Mouse (Mus musculus): ENCODE data around the gene Spsb3.
A peak's percentile ranks its signal among the peaks of the same experiment; 100 is the strongest.

Gene Spsb3

DNA sequence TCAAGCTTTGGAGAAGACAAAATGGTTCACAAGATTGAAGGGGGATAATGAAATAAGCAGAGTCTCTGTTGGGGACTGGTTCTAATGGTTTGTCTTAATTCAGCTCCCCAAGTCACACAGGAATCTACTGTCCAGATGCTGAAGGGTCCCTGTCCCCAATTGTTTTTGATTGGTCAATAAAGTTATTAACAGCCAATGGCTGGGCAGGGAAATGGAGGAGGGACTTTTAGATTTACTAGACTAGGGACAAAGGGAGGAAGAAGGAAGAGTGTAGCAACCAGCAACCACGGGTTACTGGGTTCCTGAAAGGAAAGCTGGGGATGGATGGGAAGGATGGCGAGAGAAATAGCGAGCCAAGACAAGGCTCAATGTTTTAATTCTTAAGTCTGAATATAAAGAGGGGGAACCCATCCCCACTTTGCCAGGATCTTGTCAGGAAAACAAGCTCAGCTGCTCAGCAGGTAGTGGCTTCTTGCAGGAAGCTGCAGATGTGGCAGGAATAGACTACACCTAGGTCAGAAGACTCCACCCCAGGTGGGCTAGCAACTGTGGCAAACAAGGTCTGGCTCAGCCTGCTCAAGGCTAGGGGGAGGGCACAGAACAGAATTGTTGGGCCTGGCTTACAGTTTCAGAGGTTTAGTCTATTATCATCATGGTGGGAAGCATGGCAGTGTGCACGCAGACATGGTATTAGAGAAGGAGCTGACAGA lies 12.6 kb upstream of the Spsb3 start:
- DNase-seq (ENCODE audit: low spot score in 2 of 2), result no peak

DNA sequence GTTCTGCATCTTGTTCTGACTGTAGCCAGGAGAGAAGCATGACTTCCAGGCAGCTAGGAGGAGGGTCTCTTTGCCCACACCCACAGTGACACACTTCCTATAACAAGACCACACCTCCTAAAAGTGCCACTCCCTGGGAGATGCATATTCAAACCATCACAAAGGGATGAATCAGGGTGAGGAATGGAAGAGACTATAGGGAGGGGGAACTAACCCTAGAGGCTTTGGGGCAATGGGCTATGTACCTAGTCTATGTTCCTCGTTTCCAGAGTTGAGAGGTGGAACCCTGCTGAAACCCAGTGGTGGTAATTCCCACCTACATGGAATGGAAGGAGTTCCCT lies 12.1 kb upstream of the Spsb3 start:
- no peak for DNase-seq (ENCODE audit: low spot score in 2 of 2)

DNA sequence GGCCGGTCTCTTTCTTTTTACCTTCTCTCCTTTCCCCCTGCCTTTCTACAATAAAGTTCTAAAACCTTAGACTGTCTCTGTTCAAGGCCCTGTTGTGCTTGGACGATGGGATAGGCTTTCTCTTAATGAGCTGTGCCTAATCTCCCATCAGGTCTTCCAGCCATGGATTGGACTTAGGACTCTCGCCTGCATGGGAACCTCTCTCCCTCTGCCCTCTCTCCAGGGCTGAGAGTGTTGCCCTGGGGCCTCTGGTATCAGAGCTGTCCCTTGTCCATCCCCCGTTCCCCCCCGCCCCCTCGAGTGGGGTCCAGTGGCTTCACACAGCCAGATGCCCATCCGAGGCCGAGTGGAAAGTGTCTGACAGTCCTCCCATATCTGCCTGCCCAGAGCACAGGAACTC lies 11.5 kb upstream of the Spsb3 start:
- DNase-seq (ENCODE audit: low spot score in 2 of 2), result no peak

DNA sequence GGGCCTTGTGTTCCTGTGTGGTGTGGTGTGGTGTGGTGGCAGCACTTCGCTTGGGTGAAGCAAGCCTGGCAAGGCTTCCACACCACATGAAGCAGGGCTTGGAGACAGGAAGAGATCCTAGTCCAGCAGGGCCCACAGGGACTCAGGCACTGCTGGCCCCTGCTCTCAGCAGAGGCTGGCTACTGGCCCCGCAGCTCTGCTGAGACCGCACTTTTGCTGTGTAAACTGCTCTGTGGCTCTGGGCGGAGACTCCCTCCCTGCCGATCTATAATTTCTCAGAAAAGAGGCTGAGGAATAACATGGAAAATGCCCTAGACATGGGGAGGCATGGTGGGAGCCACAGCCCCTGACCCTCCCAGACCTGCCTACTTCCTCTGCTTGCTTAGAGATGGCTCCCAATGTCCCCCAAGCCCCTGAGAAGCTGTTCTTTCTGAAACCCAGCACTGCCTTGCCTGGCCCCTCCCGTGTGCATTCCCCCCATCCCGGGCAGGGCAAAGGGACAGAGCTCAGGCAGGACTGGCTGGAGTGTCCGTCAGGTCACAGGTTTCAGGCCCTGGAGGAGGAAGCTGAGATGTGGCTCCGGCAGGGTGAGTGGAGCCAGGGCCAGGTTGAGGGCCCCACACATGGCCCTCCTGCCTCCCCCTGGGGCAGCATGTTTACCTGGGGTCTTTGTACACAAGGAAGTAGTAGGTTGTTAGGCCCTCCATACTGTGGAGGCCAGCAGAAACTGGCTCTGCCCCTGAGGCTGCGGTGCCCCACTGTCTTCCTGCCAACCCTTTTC lies 8.9 kb upstream of the Spsb3 start:
- DNase-seq (ENCODE audit: low spot score in 2 of 2), result no peak

DNA sequence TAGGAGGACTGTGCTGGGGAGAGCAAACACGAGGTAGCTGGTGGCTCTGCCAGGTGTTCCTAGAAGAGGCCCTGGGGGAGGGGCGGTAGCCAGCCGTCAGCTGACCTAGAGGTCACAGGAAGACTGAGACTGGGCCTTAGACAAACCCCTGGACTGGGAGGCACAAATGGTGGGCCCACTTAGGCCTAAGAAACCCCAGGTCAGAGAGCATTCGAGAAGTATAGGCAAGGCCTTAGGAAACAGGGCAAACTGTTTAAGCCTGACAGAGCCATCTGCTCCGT lies 8.4 kb upstream of the Spsb3 start:
- no peak for DNase-seq (ENCODE audit: low spot score in 2 of 2)

DNA sequence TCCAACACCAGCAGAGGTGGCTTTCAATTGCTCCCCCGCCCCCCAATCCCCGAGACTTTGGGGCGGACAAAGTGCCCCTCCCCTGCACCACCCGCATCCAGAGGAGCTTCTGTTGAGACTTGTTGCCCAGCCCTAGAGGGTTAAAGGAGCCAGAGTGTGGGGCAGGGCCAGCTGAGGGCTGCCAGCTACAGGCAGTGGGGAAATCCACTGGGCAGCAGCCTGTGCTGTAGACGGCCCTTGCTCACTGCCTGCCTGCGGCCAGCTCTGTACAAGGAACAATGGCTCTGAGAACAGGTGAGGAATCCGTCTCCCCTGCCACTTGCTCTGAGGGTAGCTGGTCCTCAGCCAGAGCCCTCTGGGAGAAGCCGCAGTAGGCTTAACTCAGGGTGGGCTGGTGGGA lies 7.9 kb upstream of the Spsb3 start:
- no peak for DNase-seq (ENCODE audit: low spot score in 2 of 2)

DNA sequence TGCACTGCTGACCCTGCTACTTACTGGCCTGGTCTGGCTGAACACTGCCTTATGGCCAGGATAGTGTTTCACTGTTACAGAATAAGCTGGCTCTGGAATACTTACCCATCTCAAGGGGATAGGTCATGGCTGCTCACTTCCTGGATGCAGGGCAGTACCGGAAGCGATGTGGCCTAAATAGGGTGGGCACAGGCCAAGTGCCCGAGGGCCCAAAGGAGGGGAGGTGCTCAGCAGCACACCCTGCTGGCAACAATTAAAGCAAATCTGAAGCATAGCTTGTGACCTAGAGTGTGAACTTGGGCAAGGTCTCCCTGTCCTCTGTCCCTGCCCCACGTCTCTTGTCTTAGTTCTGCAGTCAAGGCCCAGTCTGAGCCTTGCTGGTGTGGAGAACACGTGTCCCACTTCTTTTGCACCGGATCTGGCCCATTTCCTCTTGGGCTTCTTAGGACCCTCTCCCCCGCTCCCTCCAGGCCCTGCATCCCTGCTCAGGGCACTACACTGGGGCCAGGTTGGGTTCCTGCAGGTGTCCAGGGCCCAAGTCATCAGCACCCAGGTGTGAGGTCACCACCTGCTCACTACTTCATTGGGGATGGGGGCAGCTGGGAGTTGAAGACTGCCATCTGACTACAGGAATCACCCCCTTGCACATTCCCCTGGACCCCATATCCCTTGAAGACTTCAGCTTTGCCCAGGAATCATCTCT lies 4.6 kb upstream of the Spsb3 start:
- no peak for DNase-seq (ENCODE audit: low spot score in 2 of 2)

DNA sequence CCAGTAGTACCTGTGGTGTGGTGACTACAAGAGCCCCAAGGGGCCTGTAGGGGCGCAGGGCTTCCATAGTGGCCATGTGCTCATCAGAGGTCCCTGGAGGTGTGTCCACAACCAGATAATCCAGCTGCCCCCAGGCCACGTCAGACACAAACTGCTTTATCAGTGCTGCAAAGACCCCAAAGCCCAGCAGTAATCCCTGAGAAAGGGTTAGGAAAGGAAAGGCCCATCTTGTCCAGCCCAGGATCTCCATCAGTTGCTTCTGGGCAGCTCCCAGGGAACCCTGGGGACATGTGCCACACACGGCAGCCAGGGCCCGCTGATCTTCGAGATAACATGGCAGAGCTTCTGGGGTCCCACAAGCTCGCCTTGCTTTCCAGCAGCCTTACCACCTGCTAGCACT lies 2.1 kb upstream of the Spsb3 start:
- DNase-seq (ENCODE audit: low spot score in 2 of 2), result no peak

DNA sequence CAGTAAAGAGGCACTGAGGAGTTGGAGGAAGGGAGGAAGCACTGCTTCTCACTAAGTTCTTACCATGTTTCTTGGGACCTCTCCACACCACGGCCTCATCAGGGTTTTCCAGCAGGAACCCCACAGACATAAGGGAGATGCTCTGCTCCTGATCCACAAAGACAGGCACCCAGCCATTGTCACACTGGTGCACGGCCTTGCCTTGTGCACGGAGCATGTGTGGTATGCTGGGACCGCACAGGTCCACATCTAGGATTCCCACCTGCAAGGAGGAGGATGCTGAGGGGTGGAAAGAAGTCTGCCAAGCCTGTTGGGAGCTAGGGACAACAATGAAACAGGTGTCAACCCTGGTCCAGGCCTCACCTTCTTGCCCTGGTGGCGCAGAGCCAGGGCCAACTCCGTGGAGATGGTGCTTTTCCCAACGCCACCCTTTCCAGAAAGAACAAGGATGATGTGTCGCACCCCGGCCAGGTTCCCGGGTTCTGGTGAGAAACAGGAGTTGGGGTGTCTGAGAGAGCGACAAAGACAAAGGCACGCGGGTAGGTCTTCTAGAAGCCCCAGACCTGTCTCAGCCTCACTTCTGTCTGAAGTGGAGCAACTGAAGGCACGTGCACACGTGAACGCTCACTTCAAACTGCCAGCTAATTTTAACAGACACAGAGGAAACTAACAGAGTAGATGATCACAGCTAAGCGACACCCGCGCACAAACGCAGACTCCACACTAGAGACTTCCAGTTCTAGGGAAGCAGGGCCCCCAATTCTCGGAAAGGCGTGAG lies 898 bp upstream of the Spsb3 start:
- no peak for DNase-seq (ENCODE audit: low spot score in 2 of 2)

DNA sequence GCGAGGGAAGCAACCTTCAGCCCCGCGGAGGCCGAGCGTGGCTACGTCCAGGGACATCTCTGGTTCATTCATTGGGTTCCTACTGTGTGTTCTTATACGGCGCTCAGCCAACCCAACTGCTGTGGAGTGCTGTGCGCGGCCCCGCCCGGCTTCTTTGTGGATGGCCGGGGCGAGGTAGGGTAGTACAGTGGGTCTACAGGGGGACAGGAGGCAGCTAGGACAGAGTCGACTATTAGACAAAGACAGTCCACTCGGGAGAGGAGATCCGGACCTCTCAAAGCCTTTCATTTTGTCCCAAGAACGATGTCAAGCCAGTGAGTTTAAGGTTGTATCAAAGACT lies 459 bp downstream of the Spsb3 start:
- DNase-seq (ENCODE audit: low spot score in 2 of 2), result no peak

DNA sequence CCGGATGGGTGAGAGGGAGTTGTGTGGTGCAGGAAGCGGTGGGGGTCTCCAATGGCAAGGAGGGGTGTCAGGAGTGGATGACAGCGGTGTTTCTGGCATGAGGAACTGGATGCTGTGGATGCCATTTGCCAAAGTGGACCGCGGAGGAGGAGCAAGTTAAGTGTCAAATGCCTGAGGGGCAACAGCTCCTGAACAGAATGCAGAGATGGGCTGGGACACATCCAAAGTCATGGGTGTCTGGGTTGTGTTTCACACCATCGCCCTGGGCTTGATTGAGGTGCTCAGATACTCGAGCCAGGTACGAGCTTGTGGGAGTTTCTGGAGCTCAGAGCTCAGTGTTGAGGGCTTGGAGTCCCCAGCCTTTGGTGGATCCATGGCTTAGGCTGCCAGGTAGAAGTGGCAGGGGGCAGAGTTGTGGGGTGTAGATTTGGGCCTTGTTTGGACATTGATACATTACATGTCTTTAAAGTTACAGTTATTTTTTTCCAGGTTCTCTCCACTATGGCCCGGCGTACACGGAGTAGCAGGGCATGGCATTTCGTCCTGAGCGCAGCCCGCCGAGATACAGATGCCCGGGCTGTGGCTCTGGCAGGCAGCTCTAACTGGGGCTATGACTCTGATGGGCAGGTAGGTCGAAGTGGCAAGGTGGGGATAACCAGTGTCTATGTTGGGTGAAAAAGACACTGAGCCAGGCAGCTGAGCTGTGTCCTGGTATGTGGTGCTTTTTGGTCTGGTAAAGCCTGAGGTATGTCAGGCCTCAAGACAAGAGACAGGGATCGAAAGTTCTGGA lies 1.0 kb downstream of the Spsb3 start:
- no peak for DNase-seq (ENCODE audit: low spot score in 2 of 2)

DNA sequence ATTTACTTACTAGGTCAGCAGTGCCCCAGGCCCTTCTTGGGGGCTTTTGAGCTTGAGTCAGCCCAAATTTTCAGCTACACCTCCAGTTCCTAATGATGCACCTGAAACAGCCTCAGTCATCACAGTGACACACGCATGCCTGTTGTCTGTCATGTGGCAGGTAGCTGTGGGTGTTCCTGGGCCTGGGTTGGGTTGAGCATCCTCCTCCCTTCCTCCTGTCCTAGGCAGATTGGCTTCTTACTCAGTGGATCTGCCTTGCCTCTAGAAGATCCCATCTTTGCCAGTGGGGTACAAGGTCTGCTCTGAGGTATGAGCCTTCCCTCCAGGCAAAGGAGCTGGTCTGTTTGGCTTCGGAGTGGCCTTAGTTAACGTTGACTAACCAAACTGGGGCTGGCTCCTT lies 2.4 kb downstream of the Spsb3 start:
- DNase-seq (ENCODE audit: low spot score in 2 of 2), result no peak

DNA sequence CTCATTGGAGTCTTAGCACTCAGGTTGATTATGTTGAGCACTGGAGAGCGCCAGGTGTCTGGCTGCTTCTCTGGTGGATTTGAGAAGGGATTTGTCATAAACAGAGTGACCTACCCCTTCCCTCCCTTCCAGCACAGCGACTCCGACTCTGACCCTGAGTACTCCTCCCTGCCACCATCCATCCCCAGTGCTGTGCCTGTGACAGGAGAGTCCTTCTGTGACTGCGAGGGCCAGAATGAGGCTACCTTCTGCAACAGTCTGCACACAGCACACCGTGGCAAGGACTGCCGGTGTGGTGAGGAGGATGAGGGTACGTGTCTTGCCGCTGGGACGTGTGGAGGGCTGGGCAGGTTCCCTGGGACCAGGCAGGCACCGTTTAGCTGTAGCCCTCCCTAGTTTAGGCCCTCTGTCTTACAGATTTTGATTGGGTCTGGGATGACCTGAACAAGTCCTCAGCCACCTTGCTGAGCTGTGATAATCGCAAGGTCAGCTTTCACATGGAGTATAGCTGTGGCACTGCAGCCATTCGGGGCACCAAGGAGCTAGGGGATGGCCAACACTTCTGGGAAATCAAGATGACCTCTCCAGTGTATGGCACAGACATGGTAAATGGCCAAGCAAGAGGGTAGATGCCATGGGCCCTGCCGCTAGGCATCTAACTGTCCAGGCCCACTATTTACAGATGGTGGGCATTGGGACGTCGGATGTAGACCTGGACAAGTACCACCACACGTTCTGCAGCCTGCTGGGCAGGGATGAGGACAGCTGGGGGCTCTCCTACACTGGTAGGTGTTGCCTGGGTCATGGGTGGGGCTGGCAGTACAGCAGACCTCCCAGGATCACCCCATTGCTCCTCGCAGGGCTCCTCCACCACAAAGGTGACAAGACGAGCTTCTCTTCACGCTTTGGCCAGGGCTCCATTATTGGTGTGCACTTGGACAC lies 4.0 kb downstream of the Spsb3 start:
- no peak for DNase-seq (ENCODE audit: low spot score in 2 of 2)

DNA sequence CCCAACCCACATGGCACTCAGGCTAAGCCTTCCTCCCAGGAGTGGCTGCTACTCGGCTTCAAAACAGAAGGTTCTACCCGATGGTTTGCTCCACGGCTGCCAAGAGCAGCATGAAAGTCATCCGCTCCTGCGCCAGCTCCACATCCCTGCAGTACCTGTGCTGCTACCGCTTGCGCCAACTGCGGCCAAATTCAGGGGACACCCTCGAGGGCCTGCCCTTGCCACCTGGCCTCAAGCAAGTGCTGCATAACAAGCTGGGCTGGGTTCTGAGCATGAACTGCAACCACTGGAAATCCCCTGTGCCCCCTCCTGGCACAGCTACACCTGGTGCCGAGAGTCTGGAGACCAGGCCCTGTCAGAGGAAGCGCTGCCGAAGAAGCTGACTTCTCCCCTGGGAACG lies 4.9 kb downstream of the Spsb3 start:
- no peak for DNase-seq (ENCODE audit: low spot score in 2 of 2)

DNA sequence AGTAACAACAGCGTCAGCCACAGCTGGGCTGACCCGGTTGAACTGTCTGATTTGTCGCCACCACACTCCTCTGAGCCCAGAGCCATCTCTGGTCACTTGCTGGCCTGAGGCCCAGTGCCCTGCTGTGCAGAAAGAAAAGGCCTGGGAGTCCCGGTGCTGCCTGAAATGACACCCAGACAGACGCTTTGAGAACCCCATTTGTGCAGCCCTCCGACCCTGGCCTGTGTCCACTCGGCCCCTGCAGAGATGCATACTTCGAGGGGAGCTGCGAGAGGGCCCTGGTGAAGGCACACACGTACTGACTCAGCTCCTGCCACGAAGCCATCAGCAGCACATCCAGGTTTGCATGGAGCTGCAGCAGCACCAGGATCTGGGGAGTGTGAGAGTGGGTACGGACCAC lies 6.3 kb downstream of the Spsb3 start:
- no peak for DNase-seq (ENCODE audit: low spot score in 2 of 2)

DNA sequence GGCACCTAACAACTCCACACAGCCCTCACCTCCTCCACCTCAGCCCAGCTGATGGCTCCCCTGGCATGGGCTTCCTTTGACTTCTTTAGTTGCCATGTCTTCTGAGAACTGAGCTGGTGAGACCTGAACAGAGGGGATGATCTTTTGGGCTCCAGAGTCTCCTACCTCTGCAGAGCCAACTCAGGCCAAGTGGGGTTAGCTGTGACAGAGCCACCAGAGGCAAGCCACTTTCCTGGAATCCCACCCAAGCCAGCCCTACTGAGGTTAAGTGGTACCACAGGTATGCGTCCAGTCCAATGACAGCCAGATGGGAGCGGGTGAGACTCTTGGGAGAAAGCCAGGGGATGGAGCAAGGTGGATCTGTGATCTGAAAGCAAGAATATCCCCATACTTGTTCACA lies 6.8 kb downstream of the Spsb3 start:
- DNase-seq (ENCODE audit: low spot score in 2 of 2), result no peak

DNA sequence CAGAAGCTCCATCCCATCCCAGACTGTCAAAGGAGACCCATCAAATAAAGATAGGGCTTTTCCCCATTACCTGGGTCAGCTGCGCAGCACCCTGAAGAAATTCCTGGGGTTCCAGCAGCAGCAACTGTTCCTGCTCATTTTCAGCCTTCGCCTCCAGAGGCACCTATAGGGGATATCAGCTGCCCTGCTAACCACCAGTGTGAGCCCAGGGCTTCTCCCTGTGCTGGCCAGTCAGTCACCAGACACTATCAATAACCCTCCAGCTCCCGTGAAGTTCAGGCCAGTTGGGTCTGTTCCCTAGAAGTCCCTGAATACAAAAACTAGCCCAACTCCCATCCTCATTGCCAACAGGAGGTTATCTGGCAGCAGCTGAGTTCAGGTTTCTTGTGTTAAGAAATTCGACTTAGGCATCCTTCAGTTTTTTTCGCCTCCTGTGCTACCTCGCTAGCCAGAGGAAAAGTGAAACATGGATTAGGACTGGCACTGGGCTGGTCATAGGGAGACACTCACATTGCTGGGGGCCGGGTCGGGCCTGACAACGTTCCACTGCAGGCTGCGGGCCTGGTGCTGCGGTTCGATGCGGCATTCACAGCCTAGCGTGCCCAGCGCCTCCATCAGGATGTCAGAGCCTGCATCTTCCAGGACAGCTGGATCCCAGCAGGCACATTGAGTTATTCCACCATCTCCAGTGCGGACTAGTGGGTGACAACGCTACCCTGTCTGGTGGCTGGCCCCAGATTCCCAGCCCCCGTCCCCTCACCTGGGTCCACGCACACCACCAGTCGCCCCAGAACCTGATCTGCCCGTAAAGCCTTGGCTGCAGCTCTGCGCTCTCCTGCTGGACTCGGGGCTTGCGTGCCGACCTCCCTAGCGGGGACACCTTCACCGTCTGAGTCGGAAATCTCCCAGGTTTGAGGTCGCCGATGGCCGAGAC lies 7.9 kb downstream of the Spsb3 start:
- no peak for DNase-seq (ENCODE audit: low spot score in 2 of 2)

DNA sequence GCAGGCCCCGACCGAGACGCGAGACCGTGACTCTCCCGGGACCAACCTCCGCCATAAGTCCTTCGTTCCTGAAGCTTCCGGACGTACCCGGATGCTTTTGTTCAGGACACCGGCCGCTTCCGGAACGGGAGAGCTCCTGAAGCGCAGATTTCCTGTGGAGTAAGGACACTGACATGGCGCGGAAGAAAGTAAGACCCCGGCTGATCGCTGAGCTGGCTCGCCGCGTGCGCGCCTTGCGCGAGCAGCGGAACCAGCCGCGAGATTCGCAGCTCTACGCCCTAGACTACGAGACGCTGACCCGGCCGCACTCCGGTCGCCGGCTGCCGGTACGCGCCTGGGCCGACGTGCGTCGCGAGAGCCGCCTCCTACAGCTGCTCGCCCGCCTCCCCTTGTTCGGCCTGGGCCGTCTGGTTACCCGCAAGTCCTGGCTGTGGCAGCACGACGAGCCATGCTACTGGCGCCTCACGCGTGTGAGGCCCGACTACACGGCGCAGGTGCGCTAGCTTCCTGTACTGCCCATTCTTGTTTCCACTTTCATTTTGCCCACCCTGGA lies 8.6 kb downstream of the Spsb3 start, which contains the start of the genes Eme2 and Mrps34:
Gene Eme2, minus strand, starts transcription at position 93 of the 553 bp plus-strand sequence.
Gene Mrps34, plus strand, starts transcription at position 122 of the 553 bp plus-strand sequence.
- DNase-seq (ENCODE audit: low spot score in 2 of 2), result peak; percentile 80 to 81

All from right cerebral cortex, postnatal 36 days (tissue).